Comparison of ENCODE assay signal across 19 mouse cellular contexts in the genomic region with DNA sequence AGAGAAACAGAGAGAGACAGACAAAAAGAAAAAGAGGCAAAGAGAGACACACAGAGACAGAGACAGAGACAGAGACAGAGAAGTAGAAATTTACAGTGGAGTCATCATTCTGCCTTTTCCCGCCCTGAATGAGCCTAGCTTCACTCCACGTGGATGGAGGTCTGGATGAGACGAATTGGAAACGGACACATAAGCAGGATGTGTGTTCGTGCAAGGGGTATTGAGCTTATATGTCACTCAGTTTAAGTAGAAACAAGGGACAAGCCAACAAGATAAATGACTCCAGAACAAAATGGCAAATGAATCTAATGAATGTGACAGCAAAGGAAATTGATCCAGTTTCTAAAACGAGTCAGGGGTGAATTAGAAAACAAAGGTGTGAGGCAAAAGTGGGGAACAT. TPM values are rescaled to one million over a fixed set of nuclear protein-coding genes. Genes with fewer than 3 reads are reported as not detected.
A peak's percentile ranks its signal among the peaks of the same experiment; 100 is the strongest.
DNase-seq lines count a peak whose midpoint lies in the region; ATAC-seq and TF ChIP-seq lines count a peak whose summit lies in the region.
"Had no signal": no experiment of that assay in that cellular context is flagged by ENCODE, and none has a peak within 500 bp of the region (broad histone marks: within the 10 kb centered on the region; RNA-seq: fewer than 3 reads in every experiment).

No protein-coding gene starts in this region.

- no peaks in the 10 kb centered on the region for H3K27me3 ChIP-seq in intestine, embryonic 16.5 days (replicated peaks; ENCODE audit: control insufficient read depth, insufficient read depth, low read length)
- H3K27me3 ChIP-seq in intestine, postnatal 0 days (replicated peaks; ENCODE audit: control insufficient read depth, insufficient read depth, low read length), result no peaks in the 10 kb centered on the region
- no peaks in the 10 kb centered on the region for H3K27me3 ChIP-seq in lung, embryonic 15.5 days
- no peaks in the 10 kb centered on the region for H3K27me3 ChIP-seq in embryonic facial prominence, embryonic 15.5 days
- H3K27me3 ChIP-seq: forebrain, embryonic 15.5 days; intestine, embryonic 15.5 days; limb, embryonic 15.5 days; midbrain, embryonic 15.5 days; stomach, embryonic 15.5 days had no signal

- ATAC-seq in intestine, embryonic 16.5 days, result no peak
- no peak for ATAC-seq in intestine, postnatal 0 days
- no peak for ATAC-seq in lung, embryonic 15.5 days (ENCODE audit: borderline replicate concordance, extremely low read depth, low FRiP score, low TSS enrichment)
- no peak for ATAC-seq in embryonic facial prominence, embryonic 15.5 days (ENCODE audit: insufficient number of reproducible peaks, low FRiP score, low TSS enrichment, low read depth)
- ATAC-seq: CD4-positive, CD25-positive, alpha-beta regulatory T cell, adult 4 months had no signal

- H3K4me2 ChIP-seq in intestine, embryonic 16.5 days (ENCODE audit: low read depth, low read length), result 0 out of 2 replicates have a peak overlapping the region, but pooled peaks have one; percentile 37
- no peak overlapping the region for H3K4me2 ChIP-seq in intestine, postnatal 0 days (replicated peaks; ENCODE audit: low read depth)
- H3K4me2 ChIP-seq in lung, embryonic 15.5 days, result peak overlapping the region; percentile 46; the same call in 1 of the 2 replicates
- peak overlapping the region; percentile 31 for H3K4me2 ChIP-seq in embryonic facial prominence, embryonic 15.5 days (replicated peaks)

- peaks cover 3% of the 10 kb centered on the region; the same call in 1 of the 2 replicates for H3K4me1 ChIP-seq in intestine, embryonic 16.5 days (ENCODE audit: control insufficient read depth, insufficient read depth, low read length)
- H3K4me1 ChIP-seq in intestine, postnatal 0 days (replicated peaks; ENCODE audit: control insufficient read depth, insufficient read depth, low read length), result no peaks in the 10 kb centered on the region
- peaks cover 3% of the 10 kb centered on the region; the same call in 1 of the 2 replicates for H3K4me1 ChIP-seq in lung, embryonic 15.5 days
- no peaks in the 10 kb centered on the region for H3K4me1 ChIP-seq in embryonic facial prominence, embryonic 15.5 days
- H3K4me1 ChIP-seq: forebrain, embryonic 15.5 days had no signal

- DNase-seq in embryo, embryonic 10.5 days (ENCODE audit: low spot score), result peak; percentile 17
- DNase-seq in embryo, embryonic 9.5 days (ENCODE audit: extremely low spot score), result no peak
- no peak for DNase-seq in lung, postnatal 25 days (ENCODE audit: low spot score)
- DNase-seq in spleen, postnatal 14 days (ENCODE audit: low spot score in 2 of 2), result no peak
- DNase-seq: cerebellum, adult 9-11 months; right cerebral cortex, adult 18-20 months had no signal

- no peak for TF ChIP-seq CTCF in intestine, postnatal 0 days (IDR thresholded peaks at IDR 0.05; ENCODE audit: low read depth)

- no peaks in the 10 kb centered on the region for H3K36me3 ChIP-seq in intestine, embryonic 16.5 days (ENCODE audit: control insufficient read depth, insufficient read depth, low read length)
- H3K36me3 ChIP-seq in intestine, postnatal 0 days (ENCODE audit: control insufficient read depth, insufficient read depth), result no peaks in the 10 kb centered on the region
- no peaks in the 10 kb centered on the region for H3K36me3 ChIP-seq in lung, embryonic 15.5 days
- no peaks in the 10 kb centered on the region for H3K36me3 ChIP-seq in embryonic facial prominence, embryonic 15.5 days
- H3K36me3 ChIP-seq: forebrain, embryonic 15.5 days; intestine, embryonic 15.5 days; limb, embryonic 15.5 days; midbrain, embryonic 15.5 days; stomach, embryonic 15.5 days had no signal

- no peak overlapping the region for H3K27ac ChIP-seq in intestine, embryonic 16.5 days (ENCODE audit: low read length)
- H3K27ac ChIP-seq in intestine, postnatal 0 days (ENCODE audit: low read depth, low read length), result no peak overlapping the region
- no peak overlapping the region for H3K27ac ChIP-seq in lung, embryonic 15.5 days
- H3K27ac ChIP-seq in embryonic facial prominence, embryonic 15.5 days (replicated peaks), result no peak overlapping the region
- H3K27ac ChIP-seq: forebrain, embryonic 15.5 days; hindbrain, embryonic 14.5 days; intestine, embryonic 15.5 days; limb, embryonic 15.5 days; midbrain, embryonic 15.5 days; stomach, embryonic 15.5 days had no signal

- no peak overlapping the region for H3K4me3 ChIP-seq in intestine, embryonic 16.5 days (ENCODE audit: low read length)
- H3K4me3 ChIP-seq in intestine, postnatal 0 days (ENCODE audit: low read depth, low read length), result no peak overlapping the region
- no peak overlapping the region for H3K4me3 ChIP-seq in lung, embryonic 15.5 days
- no peak overlapping the region for H3K4me3 ChIP-seq in embryonic facial prominence, embryonic 15.5 days (replicated peaks)
- H3K4me3 ChIP-seq: forebrain, embryonic 15.5 days; intestine, embryonic 15.5 days; midbrain, embryonic 15.5 days; myocyte; stomach, embryonic 15.5 days had no signal

- H3K9me3 ChIP-seq in intestine, embryonic 16.5 days (ENCODE audit: control insufficient read depth, low read length), result peaks cover 4% of the 10 kb centered on the region; the same call in 1 of the 2 replicates
- no peaks in the 10 kb centered on the region for H3K9me3 ChIP-seq in intestine, postnatal 0 days (ENCODE audit: control insufficient read depth)
- no peaks in the 10 kb centered on the region for H3K9me3 ChIP-seq in lung, embryonic 15.5 days
- no peaks in the 10 kb centered on the region for H3K9me3 ChIP-seq in embryonic facial prominence, embryonic 15.5 days (replicated peaks)
- H3K9me3 ChIP-seq: forebrain, embryonic 15.5 days; intestine, embryonic 15.5 days; limb, embryonic 15.5 days; midbrain, embryonic 15.5 days; stomach, embryonic 15.5 days had no signal

- 54% methylated on average over 6 of the region's 6 CpGs for WGBS in intestine, embryonic 16.5 days
- WGBS in intestine, postnatal 0 days, result 58% methylated on average over 6 of the region's 6 CpGs
- WGBS in lung, embryonic 15.5 days, result 43% methylated on average over 6 of the region's 6 CpGs
- 49% methylated on average over 6 of the region's 6 CpGs for WGBS in embryonic facial prominence, embryonic 15.5 days

- H3K9ac ChIP-seq in intestine, embryonic 16.5 days (ENCODE audit: low read depth, low read length), result no peak overlapping the region
- H3K9ac ChIP-seq in intestine, postnatal 0 days (ENCODE audit: low read depth, low read length), result no peak overlapping the region
- no peak overlapping the region for H3K9ac ChIP-seq in lung, embryonic 15.5 days
- no peak overlapping the region for H3K9ac ChIP-seq in embryonic facial prominence, embryonic 15.5 days
- H3K9ac ChIP-seq: forebrain, embryonic 15.5 days; hindbrain, embryonic 14.5 days; intestine, embryonic 15.5 days; limb, embryonic 15.5 days; lung, embryonic 14.5 days; midbrain, embryonic 15.5 days; stomach, embryonic 15.5 days had no signal

RNA-seq across cellular contexts. Expression of a gene that starts 41.4 kb away (rescaled TPM):
- 22.3 and 22.6 TPM in 2 replicates for polyA plus RNA-seq in intestine, embryonic 16.5 days (2015; fragmentation: Nextera tagmentation; extraction: Ambion mirVana)
- polyA plus RNA-seq in intestine, postnatal 0 days (2015; fragmentation: Nextera tagmentation; extraction: Ambion mirVana), result 18.1 and 18.5 TPM in 2 replicates
- 47.2 and 51.0 TPM in 2 replicates for polyA plus RNA-seq in lung, embryonic 15.5 days (2015; fragmentation: Nextera tagmentation; extraction: Ambion mirVana)
- 43.8 and 45.7 TPM in 2 replicates for polyA plus RNA-seq in embryonic facial prominence, embryonic 15.5 days (2015; fragmentation: Nextera tagmentation; extraction: Ambion mirVana)
- polyA plus RNA-seq: CD4-positive, CD25-positive, alpha-beta regulatory T cell, adult 4 months had no signal

RNA-seq across cellular contexts. Expression of a gene that starts 45.2 kb away (rescaled TPM):
- 6.9 and 7.0 TPM in 2 replicates for polyA plus RNA-seq in intestine, embryonic 16.5 days (2015; fragmentation: Nextera tagmentation; extraction: Ambion mirVana)
- 4.0 and 4.6 TPM in 2 replicates for polyA plus RNA-seq in intestine, postnatal 0 days (2015; fragmentation: Nextera tagmentation; extraction: Ambion mirVana)
- polyA plus RNA-seq in lung, embryonic 15.5 days (2015; fragmentation: Nextera tagmentation; extraction: Ambion mirVana), result 10.5 and 11.7 TPM in 2 replicates
- polyA plus RNA-seq in embryonic facial prominence, embryonic 15.5 days (2015; fragmentation: Nextera tagmentation; extraction: Ambion mirVana), result 12.0 and 14.1 TPM in 2 replicates
